Mouse (Mus musculus): Measurements from ENCODE around the gene Rdh11.
"Not testable (repeated sequence)": the region's sequence is repeated elsewhere in the genome, so short reads cannot be mapped to it uniquely, and the experiment has no call there.

Gene Rdh11

GRCm38 (mm10) chr12:79192193-79192592 lies at the start of gene Rdh11:
Gene Rdh11 (minus strand): TSS chr12:79192293.
- no peak for DNase-seq (ENCODE audit: low spot score in 2 of 2)

- no peak for DNase-seq (ENCODE audit: low spot score in 2 of 2)
Measured at GRCm38 (mm10) chr12:79235485-79236080, 43.5 kb upstream of the Rdh11 start.

GRCm38 (mm10) chr12:79217511-79217910 lies 25.4 kb upstream of the Rdh11 start:
- DNase-seq (ENCODE audit: low spot score in 2 of 2): no peak

- DNase-seq (ENCODE audit: low spot score in 2 of 2): no peak
Measured at GRCm38 (mm10) chr12:79211447-79211846, 19.4 kb upstream of the Rdh11 start.

GRCm38 (mm10) chr12:79208703-79209464 lies 16.8 kb upstream of the Rdh11 start, which contains the start of gene Rdh12:
Gene Rdh12 (plus strand): TSS chr12:79208914.
- peak; percentile 7 to 25 for DNase-seq (ENCODE audit: low spot score in 2 of 2)

GRCm38 (mm10) chr12:79201882-79202281 lies 9.8 kb upstream of the Rdh11 start:
- no peak for DNase-seq (ENCODE audit: low spot score in 2 of 2)

GRCm38 (mm10) chr12:79197105-79197504 lies 5.0 kb upstream of the Rdh11 start:
- DNase-seq (ENCODE audit: low spot score in 2 of 2): no peak

- DNase-seq (ENCODE audit: low spot score in 2 of 2): peak; percentile 42 to 56
Measured at GRCm38 (mm10) chr12:79193441-79193840, 1.3 kb upstream of the Rdh11 start.

- peak; percentile 50 to 62 for DNase-seq (ENCODE audit: low spot score in 2 of 2)
Measured at GRCm38 (mm10) chr12:79191701-79192100, 392 bp downstream of the Rdh11 start.

GRCm38 (mm10) chr12:79190931-79191673 lies 991 bp downstream of the Rdh11 start:
- peak; percentile 20 to 34 for DNase-seq (ENCODE audit: low spot score in 2 of 2)

GRCm38 (mm10) chr12:79185160-79185559 lies 6.9 kb downstream of the Rdh11 start:
- not testable (repeated sequence) for DNase-seq (ENCODE audit: low spot score in 2 of 2)

GRCm38 (mm10) chr12:79175998-79176397 lies 16.1 kb downstream of the Rdh11 start:
- DNase-seq (ENCODE audit: low spot score in 2 of 2): no peak

GRCm38 (mm10) chr12:79173721-79174120 lies 18.4 kb downstream of the Rdh11 start:
- DNase-seq (ENCODE audit: low spot score in 2 of 2): no peak

- DNase-seq (ENCODE audit: low spot score in 2 of 2): peak; percentile 82 to 87
Measured at GRCm38 (mm10) chr12:79172019-79172941, 19.8 kb downstream of the Rdh11 start, which contains the start of gene Vti1b. Gene Vti1b (minus strand): TSS chr12:79172667.

GRCm38 (mm10) chr12:79171269-79171995 lies 20.7 kb downstream of the Rdh11 start:
- DNase-seq (ENCODE audit: low spot score in 2 of 2): no peak

GRCm38 (mm10) chr12:79170421-79170820 lies 21.7 kb downstream of the Rdh11 start:
- DNase-seq (ENCODE audit: low spot score in 2 of 2): no peak

GRCm38 (mm10) chr12:79169173-79169572 lies 22.9 kb downstream of the Rdh11 start:
- no peak for DNase-seq (ENCODE audit: low spot score in 2 of 2)

- no peak for DNase-seq (ENCODE audit: low spot score in 2 of 2)
Measured at GRCm38 (mm10) chr12:79162876-79163275, 29.2 kb downstream of the Rdh11 start.

- DNase-seq (ENCODE audit: low spot score in 2 of 2): no peak
Measured at GRCm38 (mm10) chr12:79149653-79150052, 42.4 kb downstream of the Rdh11 start.

- no peak for DNase-seq (ENCODE audit: low spot score in 2 of 2)
Measured at GRCm38 (mm10) chr12:79141384-79141783, 50.7 kb downstream of the Rdh11 start.

- DNase-seq (ENCODE audit: low spot score in 2 of 2): no peak
Measured at GRCm38 (mm10) chr12:79140811-79141210, 51.3 kb downstream of the Rdh11 start.

Data from frontal cortex, postnatal 25 days (tissue).